ENCODE assay signal across 16 mouse cellular contexts in the genomic region with DNA sequence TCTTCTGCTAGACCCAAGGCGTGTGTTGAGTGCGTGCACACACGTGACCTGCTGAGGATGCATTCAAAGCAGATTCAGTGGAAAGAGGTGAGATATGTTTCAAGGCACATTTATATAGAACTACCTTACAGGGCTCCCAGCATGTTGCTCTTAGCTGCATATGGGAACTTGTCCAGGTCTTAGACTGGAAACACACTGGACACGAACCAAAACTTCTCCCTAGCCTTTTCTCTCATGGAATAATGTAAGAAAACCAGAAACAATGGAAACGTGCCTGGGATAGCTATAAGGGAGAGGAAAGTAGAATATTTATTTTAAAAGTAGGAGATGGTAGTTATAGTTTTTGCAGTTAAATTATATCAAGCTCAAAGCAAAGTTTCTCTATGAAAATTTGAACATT.
"Had no signal": no experiment of that assay in that cellular context is flagged by ENCODE, and none has a peak within 500 bp of the region (broad histone marks: within the 10 kb centered on the region; RNA-seq: fewer than 3 reads in every experiment).

No protein-coding gene starts in this region.

- H3K27ac ChIP-seq: lung, embryonic 15.5 days; macrophage; midbrain, embryonic 13.5 days; midbrain, embryonic 15.5 days; neural tube, embryonic 12.5 days; stomach, embryonic 15.5 days; stomach, postnatal 0 days had no signal

- DNase-seq: lung, adult 2 months; lung, postnatal 14 days; lung, postnatal 36 days; right cerebral cortex, postnatal 14 days; thymus, adult 2 months; thymus, postnatal 25 days; thymus, postnatal 4 days had no signal

- H3K27me3 ChIP-seq: lung, embryonic 15.5 days; megakaryocyte, embryonic 14.5 days; midbrain, embryonic 13.5 days; midbrain, embryonic 15.5 days; neural tube, embryonic 12.5 days; stomach, embryonic 15.5 days had no signal

- H3K9ac ChIP-seq: lung, embryonic 15.5 days; midbrain, embryonic 13.5 days; midbrain, embryonic 15.5 days; neural tube, embryonic 12.5 days; stomach, embryonic 15.5 days had no signal

- H3K9me3 ChIP-seq: lung, embryonic 15.5 days; megakaryocyte, embryonic 14.5 days; midbrain, embryonic 13.5 days; midbrain, embryonic 15.5 days; neural tube, embryonic 12.5 days; stomach, embryonic 15.5 days had no signal

- H3K4me3 ChIP-seq: lung, embryonic 15.5 days; megakaryocyte, embryonic 14.5 days; midbrain, embryonic 13.5 days; midbrain, embryonic 15.5 days; neural tube, embryonic 12.5 days; stomach, embryonic 15.5 days had no signal

- H3K36me3 ChIP-seq: lung, embryonic 15.5 days; midbrain, embryonic 13.5 days; midbrain, embryonic 15.5 days; neural tube, embryonic 12.5 days; stomach, embryonic 15.5 days had no signal

- H3K4me1 ChIP-seq: midbrain, embryonic 13.5 days; midbrain, embryonic 15.5 days; neural tube, embryonic 12.5 days; stomach, embryonic 15.5 days had no signal

- H3K4me2 ChIP-seq: lung, embryonic 15.5 days; midbrain, embryonic 11.5 days; midbrain, embryonic 13.5 days; midbrain, embryonic 15.5 days; neural tube, embryonic 12.5 days; stomach, embryonic 15.5 days had no signal
